Mouse (Mus musculus) lung, postnatal 25 days (tissue): ENCODE measurements around the gene Scn1a.

ENCODE experiments used
- DNase-seq: peaks from one replicate; pipeline ENCODE4 v3.0.0; 2022; ENCODE audit warnings: low spot score

Gene Scn1a

GRCm38 (mm10) chr2:66244013-66244412 is 196.6 kb downstream of the Scn1a start:
- no peak for DNase-seq

- DNase-seq, result no peak
These were observed 200.3 kb downstream of the Scn1a start for GRCm38 (mm10) chr2:66240334-66240733.

- DNase-seq, result peak; percentile 46
These were observed 201.8 kb downstream of the Scn1a start for GRCm38 (mm10) chr2:66238886-66239285.

- no peak for DNase-seq
These were observed 219.7 kb downstream of the Scn1a start for GRCm38 (mm10) chr2:66220954-66221353.
